Mouse (Mus musculus): ENCODE results near the gene Dlg4. TPM values are rescaled to one million over a fixed set of nuclear protein-coding genes. Genes with fewer than 3 reads are reported as not detected.
A peak's percentile ranks its signal among the peaks of the same experiment; 100 is the strongest.

Gene Dlg4
- total and polyA plus RNA-seq, 2 experiments from 2014 or later: 14.3 to 230 TPM

GRCm38 (mm10) chr11:70075581-70075980, 58.8 kb downstream of the Dlg4 start:
- Histone ChIP-seq H3K27ac (ENCODE audit: low read depth, low read length) (no peak overlapping the region), H3K9ac (no peak overlapping the region), H3K4me2 (ENCODE audit: low read depth) (no peak overlapping the region), H3K36me3 (ENCODE audit: insufficient read depth) (no peaks in the 10 kb centered on the region), H3K4me3 (ENCODE audit: low read depth, low read length) (no peak overlapping the region), H3K27me3 (ENCODE audit: insufficient read depth, low read length) (no peaks in the 10 kb centered on the region), H3K4me1 (ENCODE audit: insufficient read depth) (no peaks in the 10 kb centered on the region), H3K9me3 (ENCODE audit: low read length) (no peaks in the 10 kb centered on the region)
- 91% methylated on average over 6 of the region's 6 CpGs for WGBS
- no peak for TF ChIP-seq CTCF (IDR thresholded peaks at IDR 0.05; ENCODE audit: low read depth)
- ATAC-seq (no peak), DNase-seq (no peak)

GRCm38 (mm10) chr11:70077441-70077840, 60.7 kb downstream of the Dlg4 start:
- ATAC-seq: no peak
- no peak overlapping the region for H3K27ac ChIP-seq (ENCODE audit: low read depth, low read length)
- H3K9me3 ChIP-seq (ENCODE audit: low read length): no peaks in the 10 kb centered on the region
- 47% methylated on average over 3 of the region's 3 CpGs for WGBS
- no peak overlapping the region for H3K4me3 ChIP-seq (ENCODE audit: low read depth, low read length)
- H3K27me3 ChIP-seq (ENCODE audit: insufficient read depth, low read length): no peaks in the 10 kb centered on the region
- DNase-seq: no peak
- no peaks in the 10 kb centered on the region for H3K4me1 ChIP-seq (ENCODE audit: insufficient read depth)
- no peaks in the 10 kb centered on the region for H3K36me3 ChIP-seq (ENCODE audit: insufficient read depth)
- H3K9ac ChIP-seq: no peak overlapping the region
- H3K4me2 ChIP-seq (ENCODE audit: low read depth): no peak overlapping the region
- TF ChIP-seq CTCF (IDR thresholded peaks at IDR 0.05; ENCODE audit: low read depth): no peak

- no peaks in the 10 kb centered on the region for H3K27me3 ChIP-seq (ENCODE audit: insufficient read depth, low read length)
- no peak overlapping the region for H3K9ac ChIP-seq
- no peak for TF ChIP-seq CTCF (IDR thresholded peaks at IDR 0.05; ENCODE audit: low read depth)
- 63% methylated on average over 6 of the region's 6 CpGs for WGBS
- no peak overlapping the region for H3K27ac ChIP-seq (ENCODE audit: low read depth, low read length)
- H3K4me3 ChIP-seq (ENCODE audit: low read depth, low read length): no peak overlapping the region
- H3K36me3 ChIP-seq (ENCODE audit: insufficient read depth): no peaks in the 10 kb centered on the region
- ATAC-seq (no peak), DNase-seq (no peak)
- no peaks in the 10 kb centered on the region for H3K4me1 ChIP-seq (ENCODE audit: insufficient read depth)
- no peaks in the 10 kb centered on the region for H3K9me3 ChIP-seq (ENCODE audit: low read length)
- H3K4me2 ChIP-seq (ENCODE audit: low read depth): no peak overlapping the region
Measured at GRCm38 (mm10) chr11:70079175-70079574, 62.4 kb downstream of the Dlg4 start.

GRCm38 (mm10) chr11:70079928-70080327, 63.2 kb downstream of the Dlg4 start:
- no peaks in the 10 kb centered on the region for H3K9me3 ChIP-seq (ENCODE audit: low read length)
- no peaks in the 10 kb centered on the region for H3K36me3 ChIP-seq (ENCODE audit: insufficient read depth)
- no peak overlapping the region for H3K27ac ChIP-seq (ENCODE audit: low read depth, low read length)
- no peaks in the 10 kb centered on the region for H3K4me1 ChIP-seq (ENCODE audit: insufficient read depth)
- DNase-seq (no peak), ATAC-seq (no peak)
- H3K4me3 ChIP-seq (ENCODE audit: low read depth, low read length): no peak overlapping the region
- 79% methylated on average over 7 of the region's 7 CpGs for WGBS
- TF ChIP-seq CTCF (IDR thresholded peaks at IDR 0.05; ENCODE audit: low read depth): no peak
- no peak overlapping the region for H3K4me2 ChIP-seq (ENCODE audit: low read depth)
- no peaks in the 10 kb centered on the region for H3K27me3 ChIP-seq (ENCODE audit: insufficient read depth, low read length)
- H3K9ac ChIP-seq: no peak overlapping the region

GRCm38 (mm10) chr11:70080803-70081590, 64.3 kb downstream of the Dlg4 start:
- no peak overlapping the region for H3K27ac ChIP-seq (ENCODE audit: low read depth, low read length)
- H3K4me3 ChIP-seq (ENCODE audit: low read depth, low read length): no peak overlapping the region
- H3K4me1 ChIP-seq (ENCODE audit: insufficient read depth): no peaks in the 10 kb centered on the region
- 72% methylated on average over 15 of the region's 15 CpGs for WGBS
- H3K9me3 ChIP-seq (ENCODE audit: low read length): no peaks in the 10 kb centered on the region
- no peak overlapping the region for H3K4me2 ChIP-seq (ENCODE audit: low read depth)
- no peaks in the 10 kb centered on the region for H3K36me3 ChIP-seq (ENCODE audit: insufficient read depth)
- no peaks in the 10 kb centered on the region for H3K27me3 ChIP-seq (ENCODE audit: insufficient read depth, low read length)
- TF ChIP-seq CTCF (IDR thresholded peaks at IDR 0.05; ENCODE audit: low read depth): no peak
- DNase-seq: no peak
- ATAC-seq: no peak
- no peak overlapping the region for H3K9ac ChIP-seq

- Histone ChIP-seq H3K9me3 (ENCODE audit: low read length) (no peaks in the 10 kb centered on the region), H3K4me3 (ENCODE audit: low read depth, low read length) (no peak overlapping the region), H3K4me2 (ENCODE audit: low read depth) (no peak overlapping the region), H3K9ac (no peak overlapping the region), H3K4me1 (ENCODE audit: insufficient read depth) (no peaks in the 10 kb centered on the region), H3K36me3 (ENCODE audit: insufficient read depth) (no peaks in the 10 kb centered on the region), H3K27ac (ENCODE audit: low read depth, low read length) (no peak overlapping the region), H3K27me3 (ENCODE audit: insufficient read depth, low read length) (no peaks in the 10 kb centered on the region)
- no peak for TF ChIP-seq CTCF (IDR thresholded peaks at IDR 0.05; ENCODE audit: low read depth)
- 87% methylated on average over 8 of the region's 8 CpGs for WGBS
- DNase-seq (no peak), ATAC-seq (no peak)
Measured at GRCm38 (mm10) chr11:70084563-70084962, 67.8 kb downstream of the Dlg4 start.

- no peaks in the 10 kb centered on the region for H3K4me1 ChIP-seq (ENCODE audit: insufficient read depth)
- no peak for ATAC-seq
- WGBS: 83% methylated on average over 12 of the region's 12 CpGs
- no peak for DNase-seq
- no peaks in the 10 kb centered on the region for H3K36me3 ChIP-seq (ENCODE audit: insufficient read depth)
- TF ChIP-seq CTCF (IDR thresholded peaks at IDR 0.05; ENCODE audit: low read depth): no peak
- no peaks in the 10 kb centered on the region for H3K9me3 ChIP-seq (ENCODE audit: low read length)
- H3K9ac ChIP-seq: no peak within 1 kb of the TSS
- H3K27me3 ChIP-seq (ENCODE audit: insufficient read depth, low read length): no peaks in the 10 kb centered on the region
- H3K4me3 ChIP-seq (ENCODE audit: low read depth, low read length): no peak within 1 kb of the TSS
- no peak within 1 kb of the TSS for H3K27ac ChIP-seq (ENCODE audit: low read depth, low read length)
- H3K4me2 ChIP-seq (ENCODE audit: low read depth): no peak within 1 kb of the TSS
Measured at GRCm38 (mm10) chr11:70091986-70092783, 75.4 kb downstream of the Dlg4 start, which contains the start of gene Asgr2. TSS of gene Asgr2 (plus strand) at chr11:70092644.

MicroRNA genes within 50 kb of the gene (microRNA counts, 519-probe panel; counts per million panel counts)
- microRNA mmu-miR-324-3p (not detected), microRNA mmu-miR-324-5p (4,164 counts per million, percentile 50 among the panel's probes with 10 or more counts)

Small RNA genes within 50 kb of the gene (microRNA-seq; reads per million reads assigned to microRNA genes)
- gene Gm44349: 0 to 0.39 reads per million in 2 experiments
- 3,417 to 4,303 reads per million in 2 experiments for gene Mir324

Other genes starting within 250 kb of the Dlg4 start
Only the 30 nearest of the 37 such genes appear.
- gene Tmem102, start 211.3 kb upstream of the Dlg4 start, total RNA-seq (2014; rRNA removed): 0.23 and 0.76 TPM in 2 replicates
- 0.74 and 1.2 TPM in 2 replicates for gene Tmem102, start 211.3 kb upstream of the Dlg4 start, polyA plus RNA-seq (2015; fragmentation: Nextera tagmentation; extraction: Ambion mirVana)
- not detected in 2 replicates for gene Gm39566, start 201.6 kb upstream of the Dlg4 start, total RNA-seq (2014; rRNA removed)
- gene Gm39566, start 201.6 kb upstream of the Dlg4 start, polyA plus RNA-seq (2015; fragmentation: Nextera tagmentation; extraction: Ambion mirVana): not detected in 2 replicates
- not detected in 2 replicates for gene Spem2, start 198.5 kb upstream of the Dlg4 start, total RNA-seq (2014; rRNA removed)
- not detected in 2 replicates for gene Spem2, start 198.5 kb upstream of the Dlg4 start, polyA plus RNA-seq (2015; fragmentation: Nextera tagmentation; extraction: Ambion mirVana)
- 0.38 and 0.62 TPM in 2 replicates for gene Spem1, start 194.8 kb upstream of the Dlg4 start, total RNA-seq (2014; rRNA removed)
- 0.23 and 0.50 TPM in 2 replicates for gene Spem1, start 194.8 kb upstream of the Dlg4 start, polyA plus RNA-seq (2015; fragmentation: Nextera tagmentation; extraction: Ambion mirVana)
- 82.2 and 104 TPM in 2 replicates for gene Nlgn2, start 179.2 kb upstream of the Dlg4 start, total RNA-seq (2014; rRNA removed)
- 13.0 and 18.2 TPM in 2 replicates for gene Nlgn2, start 179.2 kb upstream of the Dlg4 start, polyA plus RNA-seq (2015; fragmentation: Nextera tagmentation; extraction: Ambion mirVana)
- 117 and 189 TPM in 2 replicates for gene Tmem256, start 178.4 kb upstream of the Dlg4 start, total RNA-seq (2014; rRNA removed)
- gene Tmem256, start 178.4 kb upstream of the Dlg4 start, polyA plus RNA-seq (2015; fragmentation: Nextera tagmentation; extraction: Ambion mirVana): 350 and 422 TPM in 2 replicates
- gene Plscr3, start 170.6 kb upstream of the Dlg4 start, total RNA-seq (2014; rRNA removed): 26.6 and 30.6 TPM in 2 replicates
- 36.2 and 38.2 TPM in 2 replicates for gene Plscr3, start 170.6 kb upstream of the Dlg4 start, polyA plus RNA-seq (2015; fragmentation: Nextera tagmentation; extraction: Ambion mirVana)
- not detected in 2 replicates for gene Tnk1, start 158.2 kb upstream of the Dlg4 start, total RNA-seq (2014; rRNA removed)
- gene Tnk1, start 158.2 kb upstream of the Dlg4 start, polyA plus RNA-seq (2015; fragmentation: Nextera tagmentation; extraction: Ambion mirVana): 0.10 and 0.23 TPM in 2 replicates
- gene Tmem95, start 138.9 kb upstream of the Dlg4 start, total RNA-seq (2014; rRNA removed): not detected in 2 replicates
- not detected in 2 replicates for gene Tmem95, start 138.9 kb upstream of the Dlg4 start, polyA plus RNA-seq (2015; fragmentation: Nextera tagmentation; extraction: Ambion mirVana)
- gene Kctd11, start 135.5 kb upstream of the Dlg4 start, total RNA-seq (2014; rRNA removed): 1.0 and 1.3 TPM in 2 replicates
- 0.58 and 0.88 TPM in 2 replicates for gene Kctd11, start 135.5 kb upstream of the Dlg4 start, polyA plus RNA-seq (2015; fragmentation: Nextera tagmentation; extraction: Ambion mirVana)
- gene Acap1, start 121.4 kb upstream of the Dlg4 start, total RNA-seq (2014; rRNA removed): 0.90 TPM in 1 of 2 replicates, not detected in the other
- 0.26 and 0.48 TPM in 2 replicates for gene Acap1, start 121.4 kb upstream of the Dlg4 start, polyA plus RNA-seq (2015; fragmentation: Nextera tagmentation; extraction: Ambion mirVana)
- 9.2 and 10.5 TPM in 2 replicates for gene 2810408A11Rik, start 116.0 kb upstream of the Dlg4 start, total RNA-seq (2014; rRNA removed)
- gene 2810408A11Rik, start 116.0 kb upstream of the Dlg4 start, polyA plus RNA-seq (2015; fragmentation: Nextera tagmentation; extraction: Ambion mirVana): 10.6 and 11.4 TPM in 2 replicates
- 97.4 and 155 TPM in 2 replicates for gene Neurl4, start 115.9 kb upstream of the Dlg4 start, total RNA-seq (2014; rRNA removed)
- 15.6 and 18.2 TPM in 2 replicates for gene Neurl4, start 115.9 kb upstream of the Dlg4 start, polyA plus RNA-seq (2015; fragmentation: Nextera tagmentation; extraction: Ambion mirVana)
- 44.4 and 48.0 TPM in 2 replicates for gene Gps2, start 103.1 kb upstream of the Dlg4 start, total RNA-seq (2014; rRNA removed)
- 64.9 and 67.1 TPM in 2 replicates for gene Gps2, start 103.1 kb upstream of the Dlg4 start, polyA plus RNA-seq (2015; fragmentation: Nextera tagmentation; extraction: Ambion mirVana)
- gene Eif5a, start 95.0 kb upstream of the Dlg4 start, total RNA-seq (2014; rRNA removed): 489 and 520 TPM in 2 replicates
- 1,306 and 1,372 TPM in 2 replicates for gene Eif5a, start 95.0 kb upstream of the Dlg4 start, polyA plus RNA-seq (2015; fragmentation: Nextera tagmentation; extraction: Ambion mirVana)
- 7.8 and 22.8 TPM in 2 replicates for gene Ybx2, start 81.1 kb upstream of the Dlg4 start, total RNA-seq (2014; rRNA removed)
- gene Ybx2, start 81.1 kb upstream of the Dlg4 start, polyA plus RNA-seq (2015; fragmentation: Nextera tagmentation; extraction: Ambion mirVana): 1.5 and 2.5 TPM in 2 replicates
- 4.1 and 7.8 TPM in 2 replicates for gene Slc2a4, start 68.8 kb upstream of the Dlg4 start, total RNA-seq (2014; rRNA removed)
- 3.5 and 3.9 TPM in 2 replicates for gene Slc2a4, start 68.8 kb upstream of the Dlg4 start, polyA plus RNA-seq (2015; fragmentation: Nextera tagmentation; extraction: Ambion mirVana)
- gene Cldn7, start 52.2 kb upstream of the Dlg4 start, total RNA-seq (2014; rRNA removed): not detected in 2 replicates
- gene Cldn7, start 52.2 kb upstream of the Dlg4 start, polyA plus RNA-seq (2015; fragmentation: Nextera tagmentation; extraction: Ambion mirVana): 0.34 and 0.42 TPM in 2 replicates
- gene Ctdnep1, start 35.8 kb upstream of the Dlg4 start, total RNA-seq (2014; rRNA removed): 29.7 and 41.4 TPM in 2 replicates
- 21.2 and 23.2 TPM in 2 replicates for gene Ctdnep1, start 35.8 kb upstream of the Dlg4 start, polyA plus RNA-seq (2015; fragmentation: Nextera tagmentation; extraction: Ambion mirVana)
- gene Elp5, start 34.4 kb upstream of the Dlg4 start, total RNA-seq (2014; rRNA removed): 115 and 124 TPM in 2 replicates
- 187 and 198 TPM in 2 replicates for gene Elp5, start 34.4 kb upstream of the Dlg4 start, polyA plus RNA-seq (2015; fragmentation: Nextera tagmentation; extraction: Ambion mirVana)
- gene Gabarap, start 25.8 kb upstream of the Dlg4 start, total RNA-seq (2014; rRNA removed): 246 and 261 TPM in 2 replicates
- gene Gabarap, start 25.8 kb upstream of the Dlg4 start, polyA plus RNA-seq (2015; fragmentation: Nextera tagmentation; extraction: Ambion mirVana): 574 and 668 TPM in 2 replicates
- gene Phf23, start 21.2 kb upstream of the Dlg4 start, total RNA-seq (2014; rRNA removed): 47.6 and 52.7 TPM in 2 replicates
- 48.0 and 49.7 TPM in 2 replicates for gene Phf23, start 21.2 kb upstream of the Dlg4 start, polyA plus RNA-seq (2015; fragmentation: Nextera tagmentation; extraction: Ambion mirVana)
- gene Dvl2, start 16.3 kb upstream of the Dlg4 start, total RNA-seq (2014; rRNA removed): 31.9 and 43.9 TPM in 2 replicates
- 12.7 and 15.7 TPM in 2 replicates for gene Dvl2, start 16.3 kb upstream of the Dlg4 start, polyA plus RNA-seq (2015; fragmentation: Nextera tagmentation; extraction: Ambion mirVana)
- gene Acadvl, start 1.5 kb upstream of the Dlg4 start, total RNA-seq (2014; rRNA removed): 45.1 and 47.7 TPM in 2 replicates
- 47.9 and 51.5 TPM in 2 replicates for gene Acadvl, start 1.5 kb upstream of the Dlg4 start, polyA plus RNA-seq (2015; fragmentation: Nextera tagmentation; extraction: Ambion mirVana)
- 3.0 and 5.4 TPM in 2 replicates for gene Asgr1, start 37.1 kb downstream of the Dlg4 start, total RNA-seq (2014; rRNA removed)
- 4.3 and 4.5 TPM in 2 replicates for gene Asgr1, start 37.1 kb downstream of the Dlg4 start, polyA plus RNA-seq (2015; fragmentation: Nextera tagmentation; extraction: Ambion mirVana)
- not detected in 2 replicates for gene Asgr2, start 75.7 kb downstream of the Dlg4 start, total RNA-seq (2014; rRNA removed)
- gene Asgr2, start 75.7 kb downstream of the Dlg4 start, polyA plus RNA-seq (2015; fragmentation: Nextera tagmentation; extraction: Ambion mirVana): not detected in 2 replicates
- gene Mgl2, start 113.4 kb downstream of the Dlg4 start, total RNA-seq (2014; rRNA removed): 1.0 and 1.1 TPM in 2 replicates
- 1.5 and 1.9 TPM in 2 replicates for gene Mgl2, start 113.4 kb downstream of the Dlg4 start, polyA plus RNA-seq (2015; fragmentation: Nextera tagmentation; extraction: Ambion mirVana)
- 0.67 and 1.3 TPM in 2 replicates for gene Clec10a, start 139.3 kb downstream of the Dlg4 start, total RNA-seq (2014; rRNA removed)
- 1.6 TPM in 2 replicates for gene Clec10a, start 139.3 kb downstream of the Dlg4 start, polyA plus RNA-seq (2015; fragmentation: Nextera tagmentation; extraction: Ambion mirVana)
- 11.8 and 19.7 TPM in 2 replicates for gene Slc16a11, start 195.8 kb downstream of the Dlg4 start, total RNA-seq (2014; rRNA removed)
- gene Slc16a11, start 195.8 kb downstream of the Dlg4 start, polyA plus RNA-seq (2015; fragmentation: Nextera tagmentation; extraction: Ambion mirVana): 9.6 and 13.1 TPM in 2 replicates
- gene Slc16a13, start 204.1 kb downstream of the Dlg4 start, total RNA-seq (2014; rRNA removed): 9.8 and 10.9 TPM in 2 replicates
- 8.2 and 9.6 TPM in 2 replicates for gene Slc16a13, start 204.1 kb downstream of the Dlg4 start, polyA plus RNA-seq (2015; fragmentation: Nextera tagmentation; extraction: Ambion mirVana)

Data from forebrain, postnatal 0 days (tissue).